Mouse (Mus musculus) adrenal gland, postnatal 25 days (tissue): ENCODE measurements around the gene Ciao2b. TPM values are rescaled to one million over a fixed set of nuclear protein-coding genes. Genes with fewer than 3 reads are reported as not detected.
A peak's percentile ranks its signal among the peaks of the same experiment; 100 is the strongest.

Experiments
- DNase-seq: peaks from one replicate; pipeline ENCODE4 v3.0.0; 2021; ENCODE audit warnings: mixed read lengths
- total RNA-seq: library from RNA; stranded (reverse); gene quantifications from 2 replicates; pipeline ENCODE4 v1.2.3, GENCODE M21; 2021

Gene Ciao2b
- total RNA-seq, 1 experiment from 2014 or later = 44.1 TPM

GRCm38 (mm10) chr8:104620765-104621164 lies 21.0 kb downstream of the Ciao2b start:
- no peak for DNase-seq

GRCm38 (mm10) chr8:104613119-104613518 lies 28.6 kb downstream of the Ciao2b start:
- no peak for DNase-seq

- DNase-seq = no peak
Observed at GRCm38 (mm10) chr8:104611613-104612012, 30.2 kb downstream of the Ciao2b start.

DNA sequence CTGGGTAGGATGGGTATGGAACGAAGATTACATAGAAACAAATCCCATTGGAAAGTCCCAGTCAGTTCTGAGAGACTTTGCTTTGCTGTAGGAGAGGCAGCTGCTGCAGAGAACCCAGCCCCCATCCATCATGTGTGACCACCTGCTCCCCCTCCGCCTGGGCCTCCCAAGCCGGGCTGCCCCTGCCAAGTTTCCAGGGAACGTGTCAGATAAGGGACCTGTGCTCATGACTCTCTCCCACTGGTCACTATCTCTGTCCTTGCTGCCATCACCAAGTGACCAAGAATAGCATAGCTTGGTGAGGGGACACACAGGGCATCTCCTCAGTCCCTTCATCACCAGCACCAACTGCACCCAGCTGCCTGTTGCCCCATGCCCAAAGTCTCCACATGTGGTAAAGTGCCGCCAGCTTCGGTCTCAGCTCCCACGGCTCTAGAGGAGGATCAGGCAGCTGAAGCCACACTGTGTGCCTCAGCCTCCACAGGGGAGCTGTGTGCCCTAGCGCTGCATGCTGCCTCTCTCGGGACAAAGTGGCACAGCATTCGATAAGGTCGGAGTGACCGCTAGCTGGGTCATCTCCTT lies 31.5 kb downstream of the Ciao2b start:
- no peak for DNase-seq

DNA sequence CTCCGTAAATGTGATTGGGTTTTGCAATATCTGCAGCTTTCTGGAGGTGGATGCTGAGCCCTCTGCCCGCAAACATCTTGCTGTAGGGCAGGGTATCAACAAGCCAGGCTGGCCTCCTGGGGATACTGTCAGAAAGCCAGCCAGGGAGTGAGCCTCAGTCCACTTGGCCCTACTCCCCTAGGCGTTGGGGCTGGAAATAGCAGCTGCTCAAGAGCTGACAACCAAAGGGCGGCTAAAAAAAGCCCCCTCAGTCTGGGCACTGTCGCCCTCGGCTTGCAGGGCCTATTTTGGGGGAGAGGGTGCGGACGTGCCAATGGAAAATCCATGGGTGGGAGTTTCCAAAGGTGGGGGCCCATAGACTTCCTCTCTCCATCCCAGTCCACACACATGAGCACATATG lies 32.5 kb downstream of the Ciao2b start:
- no peak for DNase-seq

- no peak for DNase-seq
Observed at GRCm38 (mm10) chr8:104607944-104608343, 33.8 kb downstream of the Ciao2b start.

DNA sequence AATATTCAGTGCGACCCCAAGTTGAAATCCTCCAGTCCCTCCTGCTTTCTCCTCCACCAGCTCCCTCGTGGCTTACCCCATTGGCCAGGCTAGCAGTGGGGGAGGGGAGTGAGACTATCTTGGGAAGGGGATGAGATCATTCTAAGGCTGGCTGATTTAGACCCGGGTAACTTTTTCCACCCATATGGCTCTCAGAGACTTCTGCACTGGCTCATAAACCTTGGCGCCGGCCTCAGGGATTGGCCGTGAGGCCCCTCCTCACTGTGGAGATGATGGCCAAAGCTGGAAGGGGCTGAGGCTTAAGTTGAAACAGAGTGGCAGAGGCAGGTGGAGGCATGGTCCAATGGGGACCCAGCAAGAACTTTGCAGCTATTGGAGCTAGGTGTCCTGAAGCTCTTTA lies 35.4 kb downstream of the Ciao2b start:
- DNase-seq = no peak

DNA sequence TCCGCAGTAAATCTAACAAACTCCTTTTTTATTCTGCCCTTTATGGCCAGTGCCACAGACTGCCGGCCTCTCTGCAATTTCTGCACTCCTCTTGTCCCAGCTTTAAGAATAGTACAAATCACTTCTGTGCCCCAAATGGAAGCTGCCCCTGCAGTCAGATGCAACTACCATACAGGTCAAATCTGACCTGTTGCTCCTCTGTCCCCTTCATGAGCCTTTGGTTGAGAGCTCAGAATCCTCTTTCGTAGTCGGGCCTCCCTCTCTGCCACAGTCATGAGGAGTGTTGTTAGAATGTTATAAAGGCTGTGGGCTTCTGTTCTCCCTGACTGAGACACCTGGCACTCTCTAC lies 38.5 kb downstream of the Ciao2b start:
- no peak for DNase-seq

DNA sequence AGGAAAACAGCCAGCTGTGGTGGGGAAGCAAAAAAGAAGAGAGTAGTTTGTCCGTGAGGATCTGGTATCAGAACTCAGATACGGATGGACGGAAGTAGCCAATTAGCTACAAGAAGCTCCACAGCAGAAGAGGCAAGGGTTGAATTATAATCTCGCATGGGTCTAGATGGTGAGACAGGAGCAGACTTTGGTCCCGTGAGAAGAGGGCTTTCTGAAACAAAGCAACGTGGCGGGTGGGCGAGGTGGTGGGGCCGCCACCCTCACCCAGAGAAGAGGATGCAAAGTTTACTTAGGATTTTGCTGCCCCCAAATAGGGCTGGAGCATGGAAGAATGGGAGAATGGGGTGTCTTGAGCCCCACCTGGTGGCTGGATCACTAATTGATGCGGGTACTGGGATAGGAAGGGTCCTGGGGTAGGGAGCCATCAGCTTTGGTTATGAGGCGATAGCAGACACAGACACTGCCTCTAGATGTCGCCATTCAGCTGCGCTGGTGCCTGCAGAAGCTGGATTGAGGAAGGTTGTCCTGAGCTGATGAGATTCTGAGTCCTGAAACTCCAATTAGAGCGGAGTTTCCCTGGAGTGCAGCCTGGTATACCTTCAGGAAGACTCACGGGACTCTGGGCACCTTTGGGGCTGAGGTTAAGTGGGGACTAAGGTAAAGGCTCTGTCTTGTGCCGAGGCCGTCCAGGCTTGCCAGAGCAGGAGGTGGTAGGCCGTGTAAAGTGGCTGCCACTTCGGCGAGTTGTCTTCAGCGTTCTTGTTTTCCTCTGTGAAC lies 39.1 kb downstream of the Ciao2b start:
- peak; percentile 80 for DNase-seq

- peak; percentile 23 for DNase-seq
Observed at GRCm38 (mm10) chr8:104601941-104602371, 39.8 kb downstream of the Ciao2b start.

- no peak for DNase-seq
Observed at GRCm38 (mm10) chr8:104601386-104601785, 40.4 kb downstream of the Ciao2b start.

GRCm38 (mm10) chr8:104598496-104598895 lies 43.3 kb downstream of the Ciao2b start:
- peak; percentile 26 for DNase-seq

DNA sequence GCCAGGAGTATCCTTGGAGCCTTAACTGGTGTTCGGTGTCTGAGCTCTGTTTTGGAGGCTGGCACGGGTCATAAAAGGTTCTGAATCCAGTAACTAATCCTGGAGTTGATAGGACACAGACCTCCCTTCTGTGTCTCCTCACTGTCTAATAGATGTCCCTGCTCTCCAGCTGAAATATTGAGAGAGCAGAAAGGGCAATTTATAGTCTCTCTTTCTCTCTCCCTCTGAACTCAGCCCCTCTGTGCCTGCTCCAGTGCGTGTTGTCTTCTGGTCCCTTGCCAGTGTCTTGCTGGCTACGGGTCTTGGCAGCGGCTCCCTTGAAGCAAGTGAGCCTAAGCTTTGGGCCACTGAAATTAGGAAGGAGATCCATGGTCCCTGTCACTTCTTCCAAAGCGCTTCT lies 44.1 kb downstream of the Ciao2b start:
- DNase-seq = peak; percentile 38

DNA sequence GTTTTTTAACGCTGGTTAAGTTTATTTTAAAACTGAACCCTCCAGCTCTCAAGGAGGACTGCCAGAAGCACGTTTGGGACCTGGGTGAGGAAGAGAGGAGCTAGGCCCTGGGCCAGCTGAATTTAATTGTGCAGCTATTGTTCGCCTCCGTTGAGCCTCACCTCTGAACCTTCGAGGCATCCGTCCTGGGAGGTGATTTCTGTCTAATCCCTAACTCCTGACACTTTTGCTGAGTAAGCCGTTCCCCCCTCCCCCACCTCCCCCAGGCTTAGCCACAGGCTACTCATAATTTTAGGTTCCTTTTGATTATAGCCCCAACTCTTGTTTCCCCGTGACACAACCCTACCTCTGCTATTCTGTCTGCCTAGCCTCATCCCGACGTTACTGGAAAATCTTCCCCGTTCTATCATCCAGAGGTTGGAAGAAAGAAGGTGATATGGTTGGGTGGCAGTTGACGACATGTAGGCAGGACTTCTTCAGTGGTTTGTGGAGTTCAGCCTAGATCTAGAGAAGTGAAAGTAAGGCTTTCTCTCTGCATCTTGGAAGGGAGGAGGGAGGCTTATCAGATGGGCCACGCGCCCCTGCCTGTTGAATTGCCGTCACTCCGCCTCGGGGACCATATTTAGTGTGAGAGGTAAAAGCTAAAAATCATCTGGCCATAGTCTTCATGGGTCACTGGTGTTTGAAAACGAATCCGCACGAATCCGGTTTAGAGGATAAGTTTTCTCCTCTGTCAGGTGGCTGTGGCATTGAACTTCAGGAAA lies 45.8 kb downstream of the Ciao2b start:
- DNase-seq = no peak

GRCm38 (mm10) chr8:104594611-104595362 lies 47.0 kb downstream of the Ciao2b start:
- DNase-seq = no peak

DNA sequence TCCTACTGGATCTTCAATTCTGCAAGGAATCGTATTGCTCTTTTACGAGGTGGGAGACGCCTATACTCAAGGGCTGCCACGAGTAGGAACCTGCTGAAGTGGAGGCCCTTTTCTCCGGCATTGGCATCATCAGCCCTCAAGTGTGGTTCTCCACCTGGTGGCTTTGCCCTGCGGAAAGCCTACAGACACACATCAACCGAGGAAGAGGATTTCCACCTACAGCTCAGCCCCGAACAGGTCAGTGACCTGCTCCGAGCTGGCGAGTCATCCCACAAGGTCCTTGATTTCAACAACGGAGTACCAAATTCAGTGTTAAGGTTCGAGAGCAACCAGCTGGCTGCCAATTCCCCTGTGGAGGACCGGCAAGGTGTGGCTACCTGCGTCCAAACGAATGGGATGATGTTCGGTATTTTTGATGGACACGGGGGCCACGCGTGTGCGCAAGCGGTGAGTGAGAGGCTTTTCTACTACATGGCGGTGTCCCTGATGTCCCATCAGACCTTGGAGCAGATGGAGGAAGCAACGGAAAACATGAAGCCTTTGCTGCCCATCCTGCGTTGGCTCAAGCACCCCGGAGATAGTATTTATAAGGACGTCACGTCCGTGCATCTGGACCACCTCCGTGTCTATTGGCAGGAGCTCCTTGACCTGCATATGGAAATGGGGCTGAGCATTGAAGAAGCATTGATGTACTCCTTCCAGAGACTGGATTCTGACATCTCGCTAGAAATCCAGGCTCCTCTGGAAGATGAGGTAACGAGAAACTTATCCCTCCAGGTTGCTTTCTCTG lies 48.0 kb downstream of the Ciao2b start:
- no peak for DNase-seq

GRCm38 (mm10) chr8:104592566-104592965 lies 49.2 kb downstream of the Ciao2b start:
- no peak for DNase-seq

DNA sequence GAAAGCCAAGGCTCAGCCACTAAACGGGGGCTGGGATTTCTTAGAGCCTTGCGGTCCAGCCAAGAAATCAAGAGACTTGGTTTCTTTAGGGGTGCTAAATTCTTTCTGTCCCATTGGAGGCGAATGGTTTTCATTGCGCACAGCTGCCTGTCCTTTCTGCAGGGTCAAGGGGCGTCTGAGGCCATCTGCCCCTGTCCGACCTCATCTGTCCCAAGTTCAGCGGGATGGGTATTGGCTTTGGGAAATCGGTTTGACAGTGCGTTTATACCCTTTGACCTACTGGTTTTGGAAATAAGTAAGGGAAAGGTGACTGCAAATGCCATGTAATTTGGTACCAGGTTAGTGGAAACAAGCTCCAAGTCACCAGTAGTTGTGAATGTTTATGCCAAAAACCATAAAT lies 49.9 kb downstream of the Ciao2b start:
- no peak for DNase-seq

- DNase-seq = peak; percentile 87
Observed at GRCm38 (mm10) chr8:104591133-104591834, 50.5 kb downstream of the Ciao2b start, which contains the start of gene Pdp2. Gene Pdp2 (plus strand): TSS chr8:104591451.

DNA sequence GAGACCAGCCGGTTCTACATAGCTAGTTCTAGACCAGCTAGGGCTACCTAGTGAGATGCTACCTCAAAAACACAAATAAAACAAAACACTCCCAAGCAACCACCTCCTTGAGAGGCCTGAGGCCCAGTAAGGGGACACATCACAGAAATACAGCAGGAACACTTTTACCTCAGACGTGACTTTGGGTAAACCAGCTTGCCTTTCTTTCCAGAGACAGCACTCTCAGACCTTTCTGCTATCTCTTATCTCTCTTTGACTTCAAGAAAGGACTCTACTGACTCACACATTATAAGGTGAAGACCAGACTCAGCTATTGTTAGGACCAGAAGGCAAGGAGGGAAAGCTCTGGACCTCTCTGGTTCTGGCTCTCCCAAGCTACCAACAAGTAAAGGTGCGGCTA lies 51.5 kb downstream of the Ciao2b start:
- no peak for DNase-seq
